Mouse (Mus musculus) lung, adult 18-20 months (tissue): ENCODE results near the gene Lgalsl.

ENCODE experiments used
- DNase-seq, 2 experiments: peaks; one replicate each; pipeline ENCODE4 v3.0.0; 2022; ENCODE audit warnings: mixed read lengths in 2 of 2

Gene Lgalsl

GRCm38 (mm10) chr11:20782620-20783019, 48.2 kb downstream of the Lgalsl start:
- no peak for DNase-seq

GRCm38 (mm10) chr11:20780312-20780711, 50.5 kb downstream of the Lgalsl start:
- no peak for DNase-seq

DNA sequence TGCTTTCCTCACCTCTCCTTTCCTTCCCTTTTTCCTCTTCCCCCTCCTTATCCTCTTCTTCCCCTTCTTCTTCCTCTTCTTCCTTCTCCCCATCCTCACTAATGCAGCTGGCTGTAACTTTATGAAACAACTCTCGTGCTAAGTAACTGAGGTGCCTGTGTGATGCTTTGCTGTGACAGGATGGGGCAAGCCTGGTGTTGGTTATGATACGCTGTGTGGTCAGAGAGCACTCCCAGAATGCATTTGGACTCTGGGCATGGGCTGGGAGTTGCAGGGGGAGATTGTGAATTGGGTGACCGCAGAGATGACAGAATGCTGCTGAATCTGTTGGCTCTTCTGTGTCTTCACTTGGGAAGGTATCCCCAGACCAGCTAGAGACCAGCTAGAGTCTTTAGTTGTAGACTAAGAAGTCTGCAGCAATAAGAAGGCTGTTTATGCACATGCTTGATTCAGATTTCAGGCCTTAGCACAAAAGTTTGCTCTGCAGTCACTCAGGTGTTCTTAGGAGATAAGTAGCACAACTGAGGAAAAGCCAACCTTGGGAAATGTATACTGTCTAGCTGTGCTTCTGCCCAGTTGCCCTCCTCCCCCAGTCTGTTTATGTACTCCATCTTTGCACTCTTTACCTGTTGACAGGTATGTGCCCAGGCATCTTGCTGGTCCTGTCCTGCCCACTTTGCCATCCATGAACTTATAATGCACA, 51.8 kb downstream of the Lgalsl start:
- no peak for DNase-seq

- DNase-seq, result no peak
Measured at GRCm38 (mm10) chr11:20778298-20778697, 52.6 kb downstream of the Lgalsl start.

DNA sequence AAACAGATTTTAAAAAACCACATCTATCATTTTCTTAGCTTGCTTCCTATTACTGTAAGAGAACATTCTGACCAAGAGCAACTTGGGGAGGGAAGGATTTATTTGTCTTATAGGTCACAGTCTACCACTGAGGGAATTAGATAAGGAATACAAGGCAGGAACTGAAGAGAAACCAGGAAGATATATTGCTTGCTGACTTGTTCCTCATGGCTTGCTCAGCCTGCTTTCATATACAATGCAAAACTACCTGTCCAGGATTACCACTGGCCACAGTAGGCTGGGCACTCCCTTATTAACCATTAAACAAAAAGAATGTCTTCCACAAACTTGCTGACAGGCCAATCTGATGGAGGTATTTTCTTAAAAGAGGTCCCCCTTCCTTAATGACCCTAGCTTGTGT, 54.2 kb downstream of the Lgalsl start:
- no peak for DNase-seq
